Mouse (Mus musculus): ENCODE measurements around the gene Morc2a. TPM values are rescaled to one million over a fixed set of nuclear protein-coding genes. Genes with fewer than 3 reads are reported as not detected.
A peak's percentile ranks its signal among the peaks of the same experiment; 100 is the strongest.

The Morc2a gene
- total RNA-seq, 1 experiment: 36.3 TPM

- H3K27ac ChIP-seq (ENCODE audit: insufficient read depth, low read depth, low read length, poor library complexity, severe bottlenecking): peak overlapping the region; percentile 80
- peak overlapping the region; percentile 95 for H3K9ac ChIP-seq (ENCODE audit: insufficient read depth, low read depth, low read length, poor library complexity, severe bottlenecking)
- H3K36me3 ChIP-seq (ENCODE audit: control insufficient read depth, insufficient read depth, low read length, poor library complexity, severe bottlenecking): peaks cover 11% of the 10 kb centered on the region
- in situ Hi-C loops (cut with MboI; ENCODE audit: low sequenced_read_pairs in 2 of 2, unreplicated experiment in 2 of 2): no loop called here
- TF ChIP-seq MAFK (IDR thresholded peaks at IDR 0.05; ENCODE audit: insufficient read depth, low read depth, low read length) (no peak), CHD2 (IDR thresholded peaks at IDR 0.05; ENCODE audit: low read depth, low read length) (no peak), ZC3H11A (IDR thresholded peaks at IDR 0.05; ENCODE audit: borderline replicate concordance, low read depth, low read length) (no peak), HCFC1 (IDR thresholded peaks at IDR 0.05; ENCODE audit: borderline replicate concordance, insufficient read depth, low read length) (no peak; the same call in 1 of the 2 replicates), ZNF384 (IDR thresholded peaks at IDR 0.05; ENCODE audit: low read depth, low read length) (no peak)
- H3K9me3 ChIP-seq (ENCODE audit: control insufficient read depth, insufficient read depth, low read depth, low read length): no peaks in the 10 kb centered on the region
- H3K4me1 ChIP-seq (ENCODE audit: control insufficient read depth in 2 of 2, insufficient read depth in 2 of 2, low read length in 2 of 2, poor library complexity in 1 of 2): no peaks in the 10 kb centered on the region; a peak in 1 of 4 replicates
- DNase-seq (ENCODE audit: low read depth, low spot score): no peak
- H3K4me3 ChIP-seq (ENCODE audit: insufficient read depth in 1 of 2, low read depth in 1 of 2, low read length in 2 of 2, poor library complexity in 1 of 2, severe bottlenecking in 1 of 2): peak overlapping the region; percentile 98 to 99
Observed at GRCm38 (mm10) chr11:3648305-3648963, 557 bp upstream of the Morc2a start.

GRCm38 (mm10) chr11:3650141-3650540 lies 1.1 kb downstream of the Morc2a start:
- peak overlapping the region; percentile 94; the same call in 1 of the 2 replicates for H3K9ac ChIP-seq (ENCODE audit: insufficient read depth, low read depth, low read length, poor library complexity, severe bottlenecking)
- in situ Hi-C loops (cut with MboI; ENCODE audit: low sequenced_read_pairs in 2 of 2, unreplicated experiment in 2 of 2): no loop called here
- no peak for DNase-seq (ENCODE audit: low read depth, low spot score)
- peak overlapping the region; percentile 81 to 99 for H3K4me3 ChIP-seq (ENCODE audit: insufficient read depth in 1 of 2, low read depth in 1 of 2, low read length in 2 of 2, poor library complexity in 1 of 2, severe bottlenecking in 1 of 2)
- H3K4me1 ChIP-seq (ENCODE audit: control insufficient read depth in 2 of 2, insufficient read depth in 2 of 2, low read length in 2 of 2, poor library complexity in 1 of 2): no peaks in the 10 kb centered on the region; a peak in 1 of 4 replicates
- TF ChIP-seq ZC3H11A (IDR thresholded peaks at IDR 0.05; ENCODE audit: borderline replicate concordance, low read depth, low read length) (no peak), ZNF384 (IDR thresholded peaks at IDR 0.05; ENCODE audit: low read depth, low read length) (no peak), CHD2 (IDR thresholded peaks at IDR 0.05; ENCODE audit: low read depth, low read length) (no peak), HCFC1 (IDR thresholded peaks at IDR 0.05; ENCODE audit: borderline replicate concordance, insufficient read depth, low read length) (no peak), MAFK (IDR thresholded peaks at IDR 0.05; ENCODE audit: insufficient read depth, low read depth, low read length) (no peak)
- no peaks in the 10 kb centered on the region for H3K9me3 ChIP-seq (ENCODE audit: control insufficient read depth, insufficient read depth, low read depth, low read length)
- H3K36me3 ChIP-seq (ENCODE audit: control insufficient read depth, insufficient read depth, low read length, poor library complexity, severe bottlenecking): peaks cover 7% of the 10 kb centered on the region
- H3K27ac ChIP-seq (ENCODE audit: insufficient read depth, low read depth, low read length, poor library complexity, severe bottlenecking): no peak overlapping the region

GRCm38 (mm10) chr11:3661964-3662363 lies 13.0 kb downstream of the Morc2a start:
- Histone ChIP-seq H3K9me3 (ENCODE audit: control insufficient read depth, insufficient read depth, low read depth, low read length) (no peaks in the 10 kb centered on the region; the same call in 1 of the 2 replicates), H3K27ac (ENCODE audit: insufficient read depth, low read depth, low read length, poor library complexity, severe bottlenecking) (no peak overlapping the region), H3K4me1 (ENCODE audit: control insufficient read depth in 2 of 2, insufficient read depth in 2 of 2, low read length in 2 of 2, poor library complexity in 1 of 2) (no peaks in the 10 kb centered on the region), H3K4me3 (ENCODE audit: insufficient read depth in 1 of 2, low read depth in 1 of 2, low read length in 2 of 2, poor library complexity in 1 of 2, severe bottlenecking in 1 of 2) (no peak overlapping the region), H3K9ac (ENCODE audit: insufficient read depth, low read depth, low read length, poor library complexity, severe bottlenecking) (no peak overlapping the region), H3K36me3 (ENCODE audit: control insufficient read depth, insufficient read depth, low read length, poor library complexity, severe bottlenecking) (peaks cover 3% of the 10 kb centered on the region)
- in situ Hi-C loops (cut with MboI; ENCODE audit: low sequenced_read_pairs in 2 of 2, unreplicated experiment in 2 of 2): no loop called here
- DNase-seq (ENCODE audit: low read depth, low spot score): no peak
- TF ChIP-seq ZC3H11A (IDR thresholded peaks at IDR 0.05; ENCODE audit: borderline replicate concordance, low read depth, low read length): no peak
- TF ChIP-seq MAFK (IDR thresholded peaks at IDR 0.05; ENCODE audit: insufficient read depth, low read depth, low read length): peak; percentile 64
- no peak for TF ChIP-seq HCFC1 (IDR thresholded peaks at IDR 0.05; ENCODE audit: borderline replicate concordance, insufficient read depth, low read length)

- TF ChIP-seq HCFC1 (IDR thresholded peaks at IDR 0.05; ENCODE audit: borderline replicate concordance, insufficient read depth, low read length): no peak
- TF ChIP-seq CHD2 (IDR thresholded peaks at IDR 0.05; ENCODE audit: low read depth, low read length): no peak
- no peak for TF ChIP-seq MAFK (IDR thresholded peaks at IDR 0.05; ENCODE audit: insufficient read depth, low read depth, low read length)
- no peak for TF ChIP-seq ZC3H11A (IDR thresholded peaks at IDR 0.05; ENCODE audit: borderline replicate concordance, low read depth, low read length)
- TF ChIP-seq ZNF384 (IDR thresholded peaks at IDR 0.05; ENCODE audit: low read depth, low read length): no peak
- Histone ChIP-seq H3K4me3 (ENCODE audit: insufficient read depth in 1 of 2, low read depth in 1 of 2, low read length in 2 of 2, poor library complexity in 1 of 2, severe bottlenecking in 1 of 2) (no peak overlapping the region), H3K27ac (ENCODE audit: insufficient read depth, low read depth, low read length, poor library complexity, severe bottlenecking) (no peak overlapping the region), H3K9me3 (ENCODE audit: control insufficient read depth, insufficient read depth, low read depth, low read length) (no peaks in the 10 kb centered on the region), H3K9ac (ENCODE audit: insufficient read depth, low read depth, low read length, poor library complexity, severe bottlenecking) (no peak overlapping the region), H3K36me3 (ENCODE audit: control insufficient read depth, insufficient read depth, low read length, poor library complexity, severe bottlenecking) (peaks cover 6% of the 10 kb centered on the region), H3K4me1 (ENCODE audit: control insufficient read depth in 2 of 2, insufficient read depth in 2 of 2, low read length in 2 of 2, poor library complexity in 1 of 2) (no peaks in the 10 kb centered on the region; a peak in 1 of 4 replicates)
- no peak for DNase-seq (ENCODE audit: low read depth, low spot score)
- in situ Hi-C loops (cut with MboI; ENCODE audit: low sequenced_read_pairs in 2 of 2, unreplicated experiment in 2 of 2): no loop called here
Observed at GRCm38 (mm10) chr11:3667506-3667905, 18.5 kb downstream of the Morc2a start.
